Comparison of ENCODE assay signal across 10 mouse cellular contexts in genomic region chr12:5464250-5464899, GRCm38 (mm10).
DNase-seq lines count a peak whose midpoint lies in the region; ATAC-seq and TF ChIP-seq lines count a peak whose summit lies in the region.
"Had no signal": no experiment of that assay in that cellular context is flagged by ENCODE, and none has a peak within 500 bp of the region (broad histone marks: within the 10 kb centered on the region; RNA-seq: fewer than 3 reads in every experiment).

No protein-coding gene starts in this region.

- H3K79me2 ChIP-seq in heart, adult 2 months (replicated peaks; ENCODE audit: control insufficient read depth, insufficient read depth, low read length): no peaks in the 10 kb centered on the region

- no peak for TF ChIP-seq CTCF in heart, adult 2 months (IDR thresholded peaks at IDR 0.05)

- peak; percentile 90 for ATAC-seq in frontal cortex, adult (ENCODE audit: low TSS enrichment)
- ATAC-seq in neural tube, embryonic 13.5 days (ENCODE audit: low read depth): 0 out of 2 replicates have a peak, but pooled peaks have one; percentile 43
- 0 out of 2 replicates have a peak, but pooled peaks have one; percentile 49 for ATAC-seq in stomach, embryonic 14.5 days (ENCODE audit: insufficient number of reproducible peaks, insufficient read depth, low FRiP score, low read depth)

- no peak overlapping the region for H3K4me2 ChIP-seq in neural tube, embryonic 13.5 days
- H3K4me2 ChIP-seq in stomach, embryonic 14.5 days (replicated peaks; ENCODE audit: low read depth, low read length): no peak overlapping the region

- no peak overlapping the region for H3K9ac ChIP-seq in neural tube, embryonic 13.5 days
- H3K9ac ChIP-seq in stomach, embryonic 14.5 days (replicated peaks; ENCODE audit: low read depth, low read length): no peak overlapping the region
- H3K9ac ChIP-seq in heart, adult 2 months (ENCODE audit: low read depth, low read length): no peak overlapping the region

- H3K36me3 ChIP-seq in neural tube, embryonic 13.5 days: no peaks in the 10 kb centered on the region
- H3K36me3 ChIP-seq in stomach, embryonic 14.5 days (ENCODE audit: control insufficient read depth, insufficient read depth, low read length): no peaks in the 10 kb centered on the region
- no peaks in the 10 kb centered on the region for H3K36me3 ChIP-seq in heart, adult 2 months (ENCODE audit: control insufficient read depth, insufficient read depth, low read length)

- no peak overlapping the region for H3K4me3 ChIP-seq in neural tube, embryonic 13.5 days
- H3K4me3 ChIP-seq in stomach, embryonic 14.5 days (ENCODE audit: low read depth, low read length): no peak overlapping the region
- no peak overlapping the region for H3K4me3 ChIP-seq in heart, adult 2 months

- H3K4me1 ChIP-seq in neural tube, embryonic 13.5 days (replicated peaks): no peaks in the 10 kb centered on the region
- no peaks in the 10 kb centered on the region for H3K4me1 ChIP-seq in stomach, embryonic 14.5 days (ENCODE audit: control insufficient read depth, insufficient read depth, low read length)
- no peaks in the 10 kb centered on the region for H3K4me1 ChIP-seq in heart, adult 2 months (ENCODE audit: control insufficient read depth, insufficient read depth, low read length)

- no peak for DNase-seq in frontal cortex, postnatal 14 days (ENCODE audit: low spot score in 2 of 2)
- DNase-seq in neural tube, embryonic 10.5 days (ENCODE audit: extremely low spot score, low spot score): no peak
- DNase-seq in kidney, postnatal 10 days: peak; percentile 8
- no peak for DNase-seq in ovary, postnatal 14 days (ENCODE audit: low spot score)
- no peak for DNase-seq in heart, adult 2 months
- DNase-seq: spleen, adult 18-20 months; thymus, postnatal 14 days had no signal

- intact Hi-C loops in heart, adult 2 months (cut with DNase I): no loop called here

- TF ChIP-seq EP300 in heart, adult 2 months (IDR thresholded peaks at IDR 0.05; ENCODE audit: insufficient read depth, low read depth, low read length): no peak

- no peak overlapping the region for H3K27ac ChIP-seq in neural tube, embryonic 13.5 days (replicated peaks)
- no peak overlapping the region for H3K27ac ChIP-seq in stomach, embryonic 14.5 days (ENCODE audit: low read length)
- H3K27ac ChIP-seq in heart, adult 2 months: no peak overlapping the region

- WGBS in neural tube, embryonic 13.5 days: 75% methylated on average over 9 of the region's 9 CpGs
- 79% methylated on average over 9 of the region's 9 CpGs for WGBS in stomach, embryonic 14.5 days
- WGBS in heart, adult 2 months: 79% methylated on average over 9 of the region's 9 CpGs

- no peaks in the 10 kb centered on the region for H3K9me3 ChIP-seq in neural tube, embryonic 13.5 days
- H3K9me3 ChIP-seq in stomach, embryonic 14.5 days (ENCODE audit: control insufficient read depth, low read depth, low read length): no peaks in the 10 kb centered on the region

- TF ChIP-seq POLR2A in heart, adult 2 months (IDR thresholded peaks at IDR 0.05; ENCODE audit: insufficient read depth, low read depth, low read length): no peak

- H3K27me3 ChIP-seq in neural tube, embryonic 13.5 days: no peaks in the 10 kb centered on the region
- no peaks in the 10 kb centered on the region for H3K27me3 ChIP-seq in stomach, embryonic 14.5 days (ENCODE audit: control insufficient read depth, insufficient read depth, low read length)
- no peaks in the 10 kb centered on the region for H3K27me3 ChIP-seq in heart, adult 2 months (ENCODE audit: control insufficient read depth, insufficient read depth, low read length)
